Mouse (Mus musculus): ENCODE data around the gene Ren1. TPM values are rescaled to one million over a fixed set of nuclear protein-coding genes. Genes with fewer than 3 reads are reported as not detected.
A peak's percentile ranks its signal among the peaks of the same experiment; 100 is the strongest.

Ren1 gene
- polyA plus RNA-seq, 1 experiment: not detected

- Histone ChIP-seq H3K27ac (ENCODE audit: insufficient read depth, low read depth, low read length) (no peak overlapping the region), H3K4me3 (ENCODE audit: insufficient read depth, low read depth, low read length) (no peak overlapping the region), H3K4me1 (ENCODE audit: control insufficient read depth, insufficient read depth, low read length) (0 out of 2 replicates have a peak, but pooled peaks cover 7% of the 10 kb centered on the region)
- TF ChIP-seq POLR2A (IDR thresholded peaks at IDR 0.05; ENCODE audit: insufficient read depth, low read depth, low read length): no peak
- no peak for TF ChIP-seq CTCF (IDR thresholded peaks at IDR 0.05; ENCODE audit: insufficient read depth, low read depth, low read length)
- WGBS: 86% methylated on average over 19 of the region's 19 CpGs
Observed at GRCm38 (mm10) chr1:133387539-133388268, 37.4 kb downstream of the Ren1 start.

DNA sequence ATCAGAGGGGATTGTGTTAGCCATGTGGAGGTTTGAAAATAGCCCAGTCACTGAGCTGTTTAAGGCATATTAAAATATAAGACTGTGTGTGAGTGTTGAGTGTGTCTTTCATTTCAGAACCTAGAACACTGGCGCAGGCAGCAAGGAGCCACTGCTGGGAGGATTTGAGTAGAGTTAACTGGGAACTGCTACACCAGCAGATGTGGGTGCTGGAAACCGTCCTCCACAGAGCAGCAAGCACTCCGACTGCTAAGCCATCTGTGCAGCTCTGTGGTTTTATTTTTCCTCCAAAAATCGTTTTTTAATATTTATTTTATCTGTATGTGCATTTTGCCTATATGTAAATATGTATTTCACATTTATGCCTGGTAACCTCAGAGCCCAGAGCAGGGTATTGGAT lies 44.4 kb downstream of the Ren1 start:
- Histone ChIP-seq H3K4me3 (ENCODE audit: insufficient read depth, low read depth, low read length) (no peak overlapping the region), H3K4me1 (ENCODE audit: control insufficient read depth, insufficient read depth, low read length) (peaks cover 19% of the 10 kb centered on the region), H3K27ac (ENCODE audit: insufficient read depth, low read depth, low read length) (no peak overlapping the region)
- TF ChIP-seq CTCF (IDR thresholded peaks at IDR 0.05; ENCODE audit: insufficient read depth, low read depth, low read length) (no peak), POLR2A (IDR thresholded peaks at IDR 0.05; ENCODE audit: insufficient read depth, low read depth, low read length) (no peak)
- 70% methylated on average over 4 of the region's 4 CpGs for WGBS

GRCm38 (mm10) chr1:133396693-133397092 lies 46.4 kb downstream of the Ren1 start:
- Histone ChIP-seq H3K4me1 (ENCODE audit: control insufficient read depth, insufficient read depth, low read length) (peaks cover 21% of the 10 kb centered on the region), H3K27ac (ENCODE audit: insufficient read depth, low read depth, low read length) (no peak overlapping the region), H3K4me3 (ENCODE audit: insufficient read depth, low read depth, low read length) (no peak overlapping the region)
- 90% methylated on average over 5 of the region's 5 CpGs for WGBS
- TF ChIP-seq CTCF (IDR thresholded peaks at IDR 0.05; ENCODE audit: insufficient read depth, low read depth, low read length) (no peak), POLR2A (IDR thresholded peaks at IDR 0.05; ENCODE audit: insufficient read depth, low read depth, low read length) (no peak)

DNA sequence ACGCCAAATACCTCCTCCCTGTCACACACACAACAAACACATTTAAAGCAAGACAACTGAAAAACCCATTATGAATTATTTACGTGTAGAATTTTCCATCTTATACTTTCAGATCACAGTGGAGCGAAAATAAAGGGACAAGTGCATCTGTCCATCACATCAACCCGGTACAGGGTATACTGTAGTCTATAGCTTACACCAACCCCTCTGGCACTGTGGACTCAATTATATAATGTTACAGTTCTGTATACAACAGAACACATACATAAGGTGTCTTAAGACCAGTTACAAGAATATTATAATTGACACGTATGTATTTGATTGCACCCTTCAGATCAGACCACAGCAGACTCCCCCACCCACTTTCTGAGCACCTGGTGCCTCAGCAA lies 46.8 kb downstream of the Ren1 start:
- WGBS: 81% methylated on average over 5 of the region's 5 CpGs
- TF ChIP-seq CTCF (IDR thresholded peaks at IDR 0.05; ENCODE audit: insufficient read depth, low read depth, low read length): no peak
- no peak for TF ChIP-seq POLR2A (IDR thresholded peaks at IDR 0.05; ENCODE audit: insufficient read depth, low read depth, low read length)
- Histone ChIP-seq H3K4me1 (ENCODE audit: control insufficient read depth, insufficient read depth, low read length) (peaks cover 21% of the 10 kb centered on the region), H3K27ac (ENCODE audit: insufficient read depth, low read depth, low read length) (no peak overlapping the region), H3K4me3 (ENCODE audit: insufficient read depth, low read depth, low read length) (no peak overlapping the region)

GRCm38 (mm10) chr1:133397483-133398237 lies 47.4 kb downstream of the Ren1 start:
- no peak for TF ChIP-seq CTCF (IDR thresholded peaks at IDR 0.05; ENCODE audit: insufficient read depth, low read depth, low read length)
- TF ChIP-seq POLR2A (IDR thresholded peaks at IDR 0.05; ENCODE audit: insufficient read depth, low read depth, low read length): no peak

GRCm38 (mm10) chr1:133400014-133400725 lies 49.9 kb downstream of the Ren1 start:
- TF ChIP-seq CTCF (IDR thresholded peaks at IDR 0.05; ENCODE audit: insufficient read depth, low read depth, low read length): no peak
- no peak for TF ChIP-seq POLR2A (IDR thresholded peaks at IDR 0.05; ENCODE audit: insufficient read depth, low read depth, low read length)
- Histone ChIP-seq H3K4me3 (ENCODE audit: insufficient read depth, low read depth, low read length) (no peak overlapping the region), H3K4me1 (ENCODE audit: control insufficient read depth, insufficient read depth, low read length) (peaks cover 18% of the 10 kb centered on the region), H3K27ac (ENCODE audit: insufficient read depth, low read depth, low read length) (no peak overlapping the region)
- 81% methylated on average over 13 of the region's 13 CpGs for WGBS

More at GRCm38 (mm10) chr1:133397483-133398237, 47.4 kb downstream of the Ren1 start:
- 18% methylated on average over 17 of the region's 17 CpGs for WGBS
- H3K4me3 ChIP-seq (ENCODE audit: insufficient read depth, low read depth, low read length): no peak overlapping the region
- peak overlapping the region; percentile 78 for H3K27ac ChIP-seq (ENCODE audit: insufficient read depth, low read depth, low read length)
- peaks cover 21% of the 10 kb centered on the region for H3K4me1 ChIP-seq (ENCODE audit: control insufficient read depth, insufficient read depth, low read length)

GRCm38 (mm10) chr1:133404005-133404404 lies 53.7 kb downstream of the Ren1 start:
- Histone ChIP-seq H3K27ac (ENCODE audit: insufficient read depth, low read depth, low read length) (no peak overlapping the region), H3K4me1 (ENCODE audit: control insufficient read depth, insufficient read depth, low read length) (peaks cover 13% of the 10 kb centered on the region; the same call in 1 of the 2 replicates), H3K4me3 (ENCODE audit: insufficient read depth, low read depth, low read length) (no peak overlapping the region)
- WGBS: 89% methylated on average over 4 of the region's 4 CpGs
- TF ChIP-seq CTCF (IDR thresholded peaks at IDR 0.05; ENCODE audit: insufficient read depth, low read depth, low read length) (no peak), POLR2A (IDR thresholded peaks at IDR 0.05; ENCODE audit: insufficient read depth, low read depth, low read length) (no peak)

DNA sequence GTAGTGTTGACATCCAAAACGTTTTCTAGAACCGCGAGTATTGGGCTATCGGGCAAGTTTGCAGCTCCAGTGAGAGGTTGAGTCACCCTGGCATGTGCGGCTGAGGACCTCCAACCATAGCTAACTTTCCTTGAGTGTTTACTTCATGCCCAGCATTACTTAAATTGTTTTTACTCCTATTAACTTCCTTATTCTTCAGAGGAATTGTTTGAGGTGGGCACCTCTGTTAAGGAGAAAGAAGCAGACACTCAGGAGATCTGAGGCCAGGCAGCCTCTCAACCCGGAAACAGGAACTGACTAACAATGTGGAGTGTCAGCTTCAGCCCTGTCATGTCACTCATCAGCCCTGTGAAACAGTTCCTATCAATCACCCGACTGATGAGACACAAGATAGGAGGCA lies 56.3 kb downstream of the Ren1 start:
- no peak overlapping the region for H3K4me3 ChIP-seq (ENCODE audit: insufficient read depth, low read depth, low read length)
- 92% methylated on average over 7 of the region's 7 CpGs for WGBS
- H3K4me1 ChIP-seq (ENCODE audit: control insufficient read depth, insufficient read depth, low read length): peaks cover 6% of the 10 kb centered on the region; the same call in 1 of the 2 replicates
- H3K27ac ChIP-seq (ENCODE audit: insufficient read depth, low read depth, low read length): no peak overlapping the region
- no peak for TF ChIP-seq CTCF (IDR thresholded peaks at IDR 0.05; ENCODE audit: insufficient read depth, low read depth, low read length)
- TF ChIP-seq POLR2A (IDR thresholded peaks at IDR 0.05; ENCODE audit: insufficient read depth, low read depth, low read length): no peak
